Mouse (Mus musculus): ENCODE measurements around the gene Cdca7.

Cdca7 gene

GRCm38 (mm10) chr2:72475797-72476485 is at the start of gene Cdca7:
Cdca7 (plus strand) TSS chr2:72476159.
- DNase-seq = peak; percentile 88

DNA sequence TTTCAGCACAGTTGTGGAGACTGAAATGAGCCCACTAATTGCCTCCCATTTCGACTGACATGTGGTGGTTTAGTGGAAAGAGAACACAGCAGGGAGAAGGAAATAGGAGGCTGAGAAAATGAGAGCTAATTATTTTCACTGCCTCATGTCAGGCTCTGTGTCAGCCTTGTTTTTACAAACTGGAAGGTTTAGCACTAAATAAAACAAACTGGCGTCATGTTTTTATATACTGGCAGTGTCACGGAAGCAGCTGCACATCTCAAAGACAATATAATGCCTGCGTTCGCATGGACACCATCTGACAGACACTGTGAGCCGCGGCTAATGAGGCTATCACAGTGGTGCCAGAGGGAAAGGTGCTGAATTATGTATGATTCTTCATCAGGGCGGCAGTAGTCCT is 49.2 kb upstream of the Cdca7 start:
- DNase-seq = no peak

DNA sequence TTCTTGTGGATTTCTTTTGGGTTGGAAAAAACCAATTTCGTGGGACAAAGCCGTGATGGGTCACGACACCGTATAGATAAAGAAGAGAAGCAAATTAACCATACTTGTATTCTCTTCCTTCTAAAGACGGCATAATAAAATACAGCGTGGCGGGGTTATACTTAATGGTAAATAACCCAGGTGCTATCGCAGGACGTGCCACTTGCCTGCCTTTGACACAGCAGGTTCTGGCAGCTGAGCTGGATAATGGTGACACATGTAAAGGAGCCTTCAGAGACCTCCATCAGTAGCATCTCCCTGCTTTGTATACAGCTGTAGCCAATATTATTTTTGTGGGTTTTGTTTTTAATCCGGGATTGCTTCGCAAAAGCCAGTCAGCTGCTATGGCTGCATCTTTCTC is 48.7 kb upstream of the Cdca7 start:
- no peak for DNase-seq

- peak; percentile 21 for DNase-seq
Measured at GRCm38 (mm10) chr2:72438941-72439533, 36.9 kb upstream of the Cdca7 start.

GRCm38 (mm10) chr2:72441010-72441409 is 34.9 kb upstream of the Cdca7 start:
- no peak for DNase-seq

DNA sequence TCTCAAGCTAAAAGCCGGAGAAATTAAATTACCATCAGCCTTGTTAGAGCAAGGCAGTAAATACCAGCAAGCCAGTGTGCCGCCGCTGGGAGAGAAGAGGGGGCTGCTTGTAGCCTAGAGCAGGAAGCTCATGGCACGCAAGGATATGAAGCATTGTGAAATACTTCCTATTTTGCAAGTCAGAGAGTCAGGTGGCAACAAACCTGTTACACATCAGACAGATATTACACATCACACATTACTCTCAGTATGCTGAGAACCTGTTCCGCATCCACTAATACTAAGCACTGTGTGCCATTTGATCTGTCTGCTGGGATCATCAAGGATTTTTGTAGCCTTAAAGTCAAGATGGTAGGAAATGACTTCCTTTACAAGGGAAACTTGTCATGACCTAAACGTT is 33.1 kb upstream of the Cdca7 start:
- no peak for DNase-seq

GRCm38 (mm10) chr2:72443960-72444359 is 32.0 kb upstream of the Cdca7 start:
- DNase-seq = no peak

- DNase-seq = no peak
Measured at GRCm38 (mm10) chr2:72446106-72446505, 29.9 kb upstream of the Cdca7 start.

DNA sequence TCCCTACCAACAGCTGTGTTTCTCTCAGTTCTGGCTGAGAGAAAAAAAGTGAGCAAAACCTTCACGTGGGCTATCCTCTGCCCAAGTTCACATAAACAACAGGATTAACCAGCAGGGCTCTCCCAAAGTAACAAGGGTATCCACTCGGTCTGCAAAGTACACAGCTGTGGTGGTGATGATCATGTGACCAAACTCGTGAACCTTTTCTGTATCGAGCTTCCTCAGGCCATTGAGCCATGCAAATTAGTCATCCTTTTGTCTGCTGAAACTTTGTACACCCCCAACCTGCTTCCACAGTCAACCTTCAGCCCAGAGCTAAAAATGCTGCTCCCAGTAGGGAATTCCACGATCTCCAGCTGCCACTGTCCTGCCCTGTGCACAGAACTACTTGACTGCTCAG is 29.3 kb upstream of the Cdca7 start:
- DNase-seq = no peak

GRCm38 (mm10) chr2:72453563-72453962 is 22.4 kb upstream of the Cdca7 start:
- DNase-seq = no peak

DNA sequence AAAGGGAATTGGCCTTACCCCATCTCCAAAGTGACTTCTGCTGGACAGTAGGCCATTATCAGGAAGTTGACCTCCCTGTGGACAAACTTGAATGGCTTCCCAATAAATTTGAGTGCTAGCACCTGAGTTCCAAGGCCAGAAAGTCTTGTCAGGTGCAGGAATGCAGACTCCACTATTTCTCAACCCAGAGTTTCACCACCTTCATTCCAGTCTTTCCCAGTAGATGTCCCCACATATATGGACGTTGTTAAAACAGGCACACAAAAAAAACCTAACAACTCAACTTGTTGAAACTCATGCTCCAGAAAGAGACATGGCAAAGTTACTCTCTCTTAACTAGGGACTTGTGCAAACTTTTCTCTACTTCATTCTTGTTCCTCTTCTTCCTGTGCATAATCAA is 19.8 kb upstream of the Cdca7 start:
- DNase-seq = no peak

GRCm38 (mm10) chr2:72464376-72465014 is 11.5 kb upstream of the Cdca7 start:
- DNase-seq = no peak

GRCm38 (mm10) chr2:72467604-72468003 is 8.4 kb upstream of the Cdca7 start:
- no peak for DNase-seq

DNA sequence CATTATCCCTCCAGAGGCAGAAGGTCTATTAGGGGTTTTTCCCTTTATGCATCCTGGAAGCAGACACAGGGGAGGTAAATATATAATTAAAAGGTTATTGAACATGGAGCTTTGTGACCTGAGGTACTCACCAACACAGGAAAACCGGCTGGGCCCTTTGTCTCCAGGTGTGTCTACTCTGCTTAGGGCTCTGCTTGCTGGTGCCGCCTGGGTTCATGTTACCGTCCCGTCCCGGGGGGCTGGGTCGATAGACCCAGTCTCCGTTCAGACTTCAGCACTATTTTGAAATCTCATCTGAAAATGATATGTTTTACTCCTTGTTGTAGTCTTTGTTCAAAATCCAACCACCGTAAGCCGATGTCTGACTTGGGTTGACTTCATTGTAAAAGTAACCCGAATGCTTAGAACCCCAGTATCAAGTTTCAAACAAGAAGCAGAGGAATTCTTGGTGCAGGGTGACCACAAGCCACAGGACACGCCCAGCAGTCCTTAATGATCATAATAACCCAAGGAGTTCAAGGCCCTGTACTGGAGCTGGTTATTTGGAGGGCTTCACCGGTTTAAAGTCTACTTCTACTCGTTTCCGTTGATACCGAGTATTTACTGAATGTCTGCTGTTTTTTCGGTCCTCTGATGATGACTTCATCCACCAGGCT is 4.4 kb upstream of the Cdca7 start:
- DNase-seq = no peak

DNA sequence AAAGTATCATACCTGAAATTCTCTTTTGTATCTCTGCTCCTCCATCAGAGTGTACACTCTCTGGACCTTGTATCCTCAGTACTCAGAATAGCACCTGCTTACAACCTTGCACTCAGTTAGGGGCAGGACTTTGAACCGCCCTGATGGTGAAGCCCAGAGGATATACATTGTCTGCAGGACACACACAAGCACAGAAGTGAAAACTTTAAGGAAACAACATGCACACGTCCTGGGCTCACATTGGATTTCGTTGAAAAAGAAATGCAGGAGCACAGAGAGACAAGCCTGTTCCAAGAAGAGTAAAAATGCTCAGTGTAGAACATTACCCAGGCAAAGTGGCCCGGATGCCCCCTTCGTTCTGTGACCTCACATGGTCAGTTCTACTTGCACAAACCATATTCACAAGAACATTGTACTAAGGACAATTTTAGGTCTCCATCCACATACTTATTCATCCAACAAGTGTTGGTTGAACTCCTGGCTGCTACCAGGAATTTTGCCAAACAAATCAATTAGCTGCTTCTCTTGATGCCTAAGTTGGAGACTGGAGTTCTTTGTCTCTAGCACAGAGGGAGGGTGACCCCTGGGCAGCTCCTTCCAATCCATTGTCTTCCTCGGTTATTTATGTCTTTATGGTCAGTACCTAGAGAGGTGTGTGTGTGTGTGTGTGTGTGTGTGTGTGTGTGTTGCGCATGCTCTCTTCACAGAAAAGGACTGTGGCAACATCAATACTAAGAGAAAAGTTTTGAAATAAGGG is 1.2 kb upstream of the Cdca7 start:
- no peak for DNase-seq

GRCm38 (mm10) chr2:72475423-72475796 is 549 bp upstream of the Cdca7 start:
- DNase-seq = no peak

- no peak for DNase-seq
Measured at GRCm38 (mm10) chr2:72476486-72477211, 690 bp downstream of the Cdca7 start.

DNA sequence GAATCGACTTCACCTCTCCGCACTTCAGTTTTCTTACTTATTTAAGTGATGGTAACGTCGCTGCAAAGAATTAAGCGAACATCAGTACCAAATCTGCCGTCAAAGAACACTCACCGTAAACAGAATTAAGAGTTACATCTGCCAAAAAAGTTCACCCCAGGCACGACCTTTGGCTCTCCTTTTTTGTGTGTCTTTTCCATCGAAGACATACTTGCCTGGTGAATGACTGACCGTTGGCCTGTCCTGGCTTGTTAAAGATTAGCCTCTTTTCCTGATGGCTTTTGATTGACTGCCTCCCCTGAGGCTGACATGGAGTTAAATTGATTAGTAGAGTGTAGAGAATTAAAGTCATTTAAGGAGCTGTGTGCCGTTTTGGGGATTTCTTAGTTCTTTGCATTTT is 1.3 kb downstream of the Cdca7 start:
- DNase-seq = peak; percentile 51

GRCm38 (mm10) chr2:72478176-72478575 is 2.2 kb downstream of the Cdca7 start:
- no peak for DNase-seq

DNA sequence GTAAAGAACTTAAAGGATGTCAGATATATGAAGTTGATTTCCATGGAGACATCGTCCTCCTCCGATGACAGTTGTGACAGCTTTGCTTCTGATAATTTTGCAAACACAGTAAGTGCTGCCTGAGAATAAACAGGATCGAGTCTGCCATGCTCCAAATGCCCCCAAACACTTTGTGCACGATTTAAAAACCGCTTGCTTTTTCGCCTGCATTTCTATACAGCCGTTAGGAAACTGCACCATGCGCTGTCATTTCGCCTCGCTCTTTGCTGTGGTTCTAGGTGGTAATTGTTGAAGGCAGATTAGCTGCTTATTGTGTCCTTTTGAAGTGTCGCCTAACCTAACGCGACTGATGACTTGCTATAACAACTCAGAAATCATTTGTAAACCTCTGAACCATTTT is 3.0 kb downstream of the Cdca7 start:
- no peak for DNase-seq

GRCm38 (mm10) chr2:72479818-72480217 is 3.9 kb downstream of the Cdca7 start:
- DNase-seq = no peak

DNA sequence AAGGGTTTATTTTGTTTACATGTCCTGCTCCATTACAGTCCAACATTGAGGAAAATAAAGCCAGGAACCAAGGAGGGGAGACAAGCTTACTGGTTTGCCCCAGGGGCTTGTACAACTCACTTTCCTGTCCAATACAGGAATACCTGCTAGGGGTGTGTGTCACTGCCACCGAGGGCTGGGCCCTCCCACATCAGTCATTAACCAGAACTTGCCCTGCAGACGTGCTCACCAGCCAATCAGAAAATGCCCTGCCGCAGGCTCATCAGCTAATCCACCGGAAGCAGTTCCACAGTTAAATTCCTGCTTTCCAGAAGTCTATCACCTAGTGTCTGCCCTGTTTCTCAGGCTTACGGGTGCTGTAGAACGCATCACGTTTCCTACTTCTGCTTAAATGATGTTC is 15.7 kb downstream of the Cdca7 start:
- no peak for DNase-seq

DNA sequence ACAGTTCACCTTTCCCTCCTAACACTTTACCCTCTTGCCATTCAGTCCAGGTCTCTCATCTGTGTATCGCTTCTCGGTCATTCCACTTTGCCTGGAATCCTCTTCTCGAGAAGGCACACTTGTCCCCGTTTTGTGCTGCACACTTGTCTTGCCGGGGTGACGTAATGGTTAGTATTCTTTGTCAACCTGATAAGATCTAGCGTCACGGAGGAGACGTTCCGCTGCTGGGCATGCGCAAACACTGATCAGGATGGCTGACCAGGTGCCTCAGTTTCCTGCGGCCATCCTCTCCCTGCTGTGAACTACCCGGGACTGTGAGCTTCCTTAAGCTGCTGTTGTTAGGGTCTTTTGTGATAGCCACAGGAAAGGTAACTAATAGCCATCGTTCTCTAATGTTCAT is 17.1 kb downstream of the Cdca7 start:
- no peak for DNase-seq
